Mouse (Mus musculus): ENCODE measurements around the gene Ptprm. TPM values are rescaled to one million over a fixed set of nuclear protein-coding genes. Genes with fewer than 3 reads are reported as not detected.

The Ptprm gene
- polyA plus RNA-seq, 1 experiment from 2014 or later, result 10.6 TPM

DNA sequence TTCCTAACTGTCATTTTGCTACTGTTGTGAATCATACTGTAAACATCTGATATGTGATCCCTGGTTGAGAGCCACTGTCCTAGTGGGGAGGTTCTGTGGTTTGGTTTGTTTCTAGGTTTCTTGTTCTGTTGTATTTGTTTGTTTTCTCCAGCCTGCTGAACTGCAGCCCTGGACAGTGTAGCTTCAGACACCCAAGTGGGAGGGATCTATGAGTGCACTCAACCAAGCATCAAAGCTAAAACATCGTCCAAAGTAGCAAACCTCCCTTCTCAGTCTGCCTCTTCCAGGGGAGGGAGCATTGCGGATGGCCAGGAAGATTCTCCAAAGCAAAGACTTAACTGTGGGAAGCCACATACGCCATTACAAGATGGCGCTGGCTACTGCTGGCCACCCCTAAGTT, 88.7 kb downstream of the Ptprm start:
- H3K27me3 ChIP-seq (replicated peaks; ENCODE audit: low read depth, poor library complexity, severe bottlenecking), result no peaks in the 10 kb centered on the region
- H3K9me3 ChIP-seq, result no peaks in the 10 kb centered on the region
- DNase-seq (ENCODE audit: low spot score), result no peak
- H3K36me3 ChIP-seq (replicated peaks), result no peaks in the 10 kb centered on the region
- H3K4me1 ChIP-seq, result peaks cover 4% of the 10 kb centered on the region; the same call in 1 of the 2 replicates
- no peak overlapping the region for H3K27ac ChIP-seq (replicated peaks)
- 94% methylated on average over 4 of the region's 4 CpGs for WGBS
- H3K4me3 ChIP-seq, result no peak overlapping the region

DNA sequence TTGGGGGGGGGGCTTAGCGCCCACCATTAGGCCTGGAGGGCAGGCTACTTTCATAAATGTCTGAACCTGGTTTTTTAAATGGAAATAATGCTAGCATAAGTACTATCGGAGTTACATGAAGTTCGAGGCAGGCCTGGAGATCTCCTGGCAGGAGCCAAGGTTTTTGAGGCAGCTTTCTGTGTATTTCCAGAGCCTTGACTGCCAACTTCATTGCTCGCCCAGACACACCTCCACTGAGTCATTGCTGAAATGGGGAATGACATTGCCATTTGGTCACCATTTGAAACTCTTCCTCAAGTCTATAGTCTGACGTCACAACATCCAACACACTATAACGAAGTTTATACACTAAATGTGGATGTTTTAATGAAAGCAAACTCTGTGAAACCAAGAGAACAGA, 89.5 kb downstream of the Ptprm start:
- H3K27me3 ChIP-seq (replicated peaks; ENCODE audit: low read depth, poor library complexity, severe bottlenecking), result no peaks in the 10 kb centered on the region
- no peaks in the 10 kb centered on the region for H3K9me3 ChIP-seq
- 92% methylated on average over 6 of the region's 6 CpGs for whole genome bisulfite sequencing
- peaks cover 11% of the 10 kb centered on the region for H3K4me1 ChIP-seq
- H3K4me3 ChIP-seq, result no peak overlapping the region
- no peak for DNase-seq (ENCODE audit: low spot score)
- no peaks in the 10 kb centered on the region for H3K36me3 ChIP-seq (replicated peaks)
- H3K27ac ChIP-seq (replicated peaks), result no peak overlapping the region

DNA sequence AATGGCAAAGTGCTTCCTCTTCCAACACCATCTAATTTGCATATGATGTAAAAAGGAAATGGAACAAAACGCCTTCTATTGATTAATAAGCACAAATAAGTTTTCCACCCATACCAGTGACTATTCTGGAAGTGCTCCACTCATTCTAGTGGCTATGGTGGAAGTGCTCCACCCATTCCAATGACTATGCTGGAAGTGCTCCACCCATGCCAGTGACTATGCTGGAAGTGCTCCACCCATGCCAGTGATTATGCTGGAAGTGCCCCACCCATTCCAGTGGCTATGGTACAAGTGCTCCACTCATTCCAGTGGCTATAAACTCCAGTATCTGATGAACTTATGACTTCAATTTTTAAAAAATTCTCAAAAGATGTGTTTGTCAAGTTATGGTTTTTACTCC, 91.2 kb downstream of the Ptprm start:
- no peak for DNase-seq (ENCODE audit: low spot score)
- 84% methylated on average over 1 of the region's 1 CpGs for WGBS

GRCm38 (mm10) chr17:67260016-67260415, 94.2 kb downstream of the Ptprm start:
- 0 out of 2 replicates have a peak, but pooled peaks cover 5% of the 10 kb centered on the region for H3K9me3 ChIP-seq
- peaks cover 14% of the 10 kb centered on the region for H3K4me1 ChIP-seq
- H3K36me3 ChIP-seq (replicated peaks), result no peaks in the 10 kb centered on the region
- no peaks in the 10 kb centered on the region for H3K27me3 ChIP-seq (replicated peaks; ENCODE audit: low read depth, poor library complexity, severe bottlenecking)
- no peak overlapping the region for H3K27ac ChIP-seq (replicated peaks)
- DNase-seq (ENCODE audit: low spot score), result no peak
- 81% methylated on average over 4 of the region's 4 CpGs for WGBS
- H3K4me3 ChIP-seq, result no peak overlapping the region

More for the DNA sequence above, 91.2 kb downstream of the Ptprm start:
- Histone ChIP-seq H3K36me3 (replicated peaks) (no peaks in the 10 kb centered on the region), H3K27me3 (replicated peaks; ENCODE audit: low read depth, poor library complexity, severe bottlenecking) (no peaks in the 10 kb centered on the region), H3K9me3 (0 out of 2 replicates have a peak, but pooled peaks cover 5% of the 10 kb centered on the region), H3K4me1 (peaks cover 13% of the 10 kb centered on the region), H3K4me3 (no peak overlapping the region), H3K27ac (replicated peaks) (no peak overlapping the region)

- no peak for DNase-seq (ENCODE audit: low spot score)
- H3K4me3 ChIP-seq, result no peak overlapping the region
- WGBS, result 67% methylated on average over 5 of the region's 5 CpGs
- H3K36me3 ChIP-seq (replicated peaks), result no peaks in the 10 kb centered on the region
- no peak overlapping the region for H3K27ac ChIP-seq (replicated peaks)
- 0 out of 2 replicates have a peak, but pooled peaks cover 5% of the 10 kb centered on the region for H3K9me3 ChIP-seq
- peaks cover 14% of the 10 kb centered on the region for H3K4me1 ChIP-seq
- no peaks in the 10 kb centered on the region for H3K27me3 ChIP-seq (replicated peaks; ENCODE audit: low read depth, poor library complexity, severe bottlenecking)
These were observed 96.5 kb downstream of the Ptprm start for GRCm38 (mm10) chr17:67257780-67258179.

- H3K36me3 ChIP-seq (replicated peaks), result no peaks in the 10 kb centered on the region
- 65% methylated on average over 6 of the region's 6 CpGs for WGBS
These were observed 98.1 kb downstream of the Ptprm start for GRCm38 (mm10) chr17:67256171-67256570.

GRCm38 (mm10) chr17:67253445-67253844, 100.8 kb downstream of the Ptprm start:
- no peak for DNase-seq (ENCODE audit: low spot score)
- Histone ChIP-seq H3K4me1 (peaks cover 5% of the 10 kb centered on the region), H3K27ac (replicated peaks) (no peak overlapping the region), H3K27me3 (replicated peaks; ENCODE audit: low read depth, poor library complexity, severe bottlenecking) (no peaks in the 10 kb centered on the region), H3K9me3 (0 out of 2 replicates have a peak, but pooled peaks cover 2% of the 10 kb centered on the region), H3K4me3 (no peak overlapping the region), H3K36me3 (replicated peaks) (no peaks in the 10 kb centered on the region)
- WGBS, result 65% methylated on average over 4 of the region's 4 CpGs

More at GRCm38 (mm10) chr17:67256171-67256570, 98.1 kb downstream of the Ptprm start:
- no peak overlapping the region for H3K4me3 ChIP-seq
- no peak overlapping the region for H3K27ac ChIP-seq (replicated peaks)
- H3K4me1 ChIP-seq, result peaks cover 14% of the 10 kb centered on the region
- no peak for DNase-seq (ENCODE audit: low spot score)
- no peaks in the 10 kb centered on the region for H3K27me3 ChIP-seq (replicated peaks; ENCODE audit: low read depth, poor library complexity, severe bottlenecking)
- H3K9me3 ChIP-seq, result 0 out of 2 replicates have a peak, but pooled peaks cover 5% of the 10 kb centered on the region

- no peaks in the 10 kb centered on the region for H3K9me3 ChIP-seq
- H3K4me3 ChIP-seq, result no peak overlapping the region
- H3K4me1 ChIP-seq, result peaks cover 5% of the 10 kb centered on the region
- no peaks in the 10 kb centered on the region for H3K36me3 ChIP-seq (replicated peaks)
- WGBS, result 71% methylated on average over 6 of the region's 6 CpGs
- DNase-seq (ENCODE audit: low spot score), result no peak
- no peak overlapping the region for H3K27ac ChIP-seq (replicated peaks)
- no peaks in the 10 kb centered on the region for H3K27me3 ChIP-seq (replicated peaks; ENCODE audit: low read depth, poor library complexity, severe bottlenecking)
These were observed 101.3 kb downstream of the Ptprm start for GRCm38 (mm10) chr17:67252992-67253391.

DNA sequence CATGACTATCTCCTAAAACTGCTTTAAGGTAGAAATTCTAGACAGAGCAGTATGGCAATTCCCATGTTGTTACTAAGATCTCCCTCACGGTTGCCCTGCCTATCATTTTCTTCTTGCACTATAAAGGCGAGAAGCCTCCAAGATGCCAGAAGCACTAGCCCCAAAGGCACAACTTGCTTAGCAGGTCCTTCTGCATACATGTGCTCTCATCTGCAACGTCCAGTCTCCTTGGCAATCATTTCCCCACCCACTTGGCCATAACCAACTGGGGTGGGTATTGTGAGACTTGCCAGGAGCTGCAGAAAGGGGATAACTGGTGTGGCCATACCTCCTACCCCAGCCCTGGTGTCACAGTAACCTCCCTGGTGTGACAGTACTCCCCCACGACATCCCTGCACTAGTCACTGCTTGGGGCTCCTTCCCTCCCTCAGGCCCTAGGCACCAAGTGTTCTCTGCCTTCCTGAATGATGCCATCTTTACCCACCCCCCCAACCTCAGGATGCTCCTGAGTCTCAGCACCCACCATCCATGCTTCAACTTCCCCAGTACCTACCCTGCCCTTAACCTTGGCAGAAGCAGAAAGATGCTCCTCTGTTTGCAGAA, 108.9 kb downstream of the Ptprm start:
- WGBS, result 73% methylated on average over 4 of the region's 4 CpGs
- DNase-seq (ENCODE audit: low spot score), result no peak
- H3K27me3 ChIP-seq (replicated peaks; ENCODE audit: low read depth, poor library complexity, severe bottlenecking), result no peaks in the 10 kb centered on the region
- H3K27ac ChIP-seq (replicated peaks), result peak overlapping the region; percentile 40; the same call in 1 of the 2 replicates
- peaks cover 33% of the 10 kb centered on the region for H3K4me1 ChIP-seq
- H3K4me3 ChIP-seq, result no peak overlapping the region
- no peaks in the 10 kb centered on the region for H3K9me3 ChIP-seq
- no peaks in the 10 kb centered on the region for H3K36me3 ChIP-seq (replicated peaks)

GRCm38 (mm10) chr17:67242774-67243495, 111.3 kb downstream of the Ptprm start:
- peak; percentile 42 for DNase-seq (ENCODE audit: low spot score)
- H3K27ac ChIP-seq (replicated peaks), result peak overlapping the region; percentile 61; the same call in 1 of the 2 replicates

GRCm38 (mm10) chr17:67241951-67242773, 112.1 kb downstream of the Ptprm start:
- Histone ChIP-seq H3K4me1 (peaks cover 38% of the 10 kb centered on the region), H3K9me3 (no peaks in the 10 kb centered on the region), H3K36me3 (replicated peaks) (no peaks in the 10 kb centered on the region), H3K27me3 (replicated peaks; ENCODE audit: low read depth, poor library complexity, severe bottlenecking) (no peaks in the 10 kb centered on the region), H3K27ac (replicated peaks) (0 out of 2 replicates have a peak overlapping the region, but pooled peaks have one; percentile 40), H3K4me3 (no peak overlapping the region)
- no peak for DNase-seq (ENCODE audit: low spot score)
- WGBS, result 60% methylated on average over 10 of the region's 10 CpGs

More at GRCm38 (mm10) chr17:67242774-67243495, 111.3 kb downstream of the Ptprm start:
- Histone ChIP-seq H3K4me1 (peaks cover 33% of the 10 kb centered on the region), H3K9me3 (no peaks in the 10 kb centered on the region), H3K36me3 (replicated peaks) (no peaks in the 10 kb centered on the region), H3K4me3 (no peak overlapping the region), H3K27me3 (replicated peaks; ENCODE audit: low read depth, poor library complexity, severe bottlenecking) (no peaks in the 10 kb centered on the region)
- WGBS, result 30% methylated on average over 12 of the region's 12 CpGs

- peaks cover 24% of the 10 kb centered on the region for H3K4me1 ChIP-seq
- WGBS, result 96% methylated on average over 7 of the region's 7 CpGs
- DNase-seq (ENCODE audit: low spot score), result no peak
- H3K27ac ChIP-seq (replicated peaks), result no peak overlapping the region
- H3K9me3 ChIP-seq, result no peaks in the 10 kb centered on the region
- no peaks in the 10 kb centered on the region for H3K36me3 ChIP-seq (replicated peaks)
- H3K27me3 ChIP-seq (replicated peaks; ENCODE audit: low read depth, poor library complexity, severe bottlenecking), result no peaks in the 10 kb centered on the region
- no peak overlapping the region for H3K4me3 ChIP-seq
These were observed 115.4 kb downstream of the Ptprm start for GRCm38 (mm10) chr17:67238866-67239265.
